Mouse (Mus musculus): ENCODE results near the gene Hist2h4. TPM values are rescaled to one million over a fixed set of nuclear protein-coding genes. Genes with fewer than 3 reads are reported as not detected.
"Not testable (repeated sequence)": the region's sequence is repeated elsewhere in the genome, so short reads cannot be mapped to it uniquely, and the experiment has no call there.

The Hist2h4 gene
- polyA plus RNA-seq, 1 experiment from 2014 or later, result 5.4 TPM

DNA sequence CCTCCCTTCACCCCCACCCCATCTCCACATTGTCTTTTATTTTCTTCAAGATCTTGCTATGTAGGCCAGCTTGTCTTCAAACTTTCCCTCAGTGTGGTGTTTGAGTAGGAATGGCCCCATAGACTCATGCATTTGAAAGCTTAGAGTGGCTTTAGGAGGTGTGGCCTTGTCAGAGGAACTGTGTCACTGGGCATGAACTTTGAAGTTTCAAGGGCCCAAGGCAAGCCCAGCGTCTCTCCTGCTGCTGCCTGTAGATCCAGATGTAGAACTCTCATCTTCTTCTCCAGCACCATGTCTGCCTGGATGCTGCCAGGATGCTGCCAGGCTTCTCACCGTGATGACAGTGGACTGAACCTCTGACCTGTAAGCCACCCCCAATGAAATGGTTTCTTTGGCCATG is 34.3 kb downstream of the Hist2h4 start:
- DNase-seq (ENCODE audit: low spot score) (no peak), ATAC-seq (ENCODE audit: insufficient number of reproducible peaks, low FRiP score, low TSS enrichment, low read depth) (no peak)
- Histone ChIP-seq H3K9me3 (ENCODE audit: control insufficient read depth, low read length) (no peaks in the 10 kb centered on the region), H3K9ac (ENCODE audit: low read length) (no peak overlapping the region), H3K4me1 (ENCODE audit: control insufficient read depth, insufficient read depth, low read length) (no peaks in the 10 kb centered on the region), H3K4me3 (ENCODE audit: low read depth, low read length) (no peak overlapping the region), H3K36me3 (ENCODE audit: control insufficient read depth, insufficient read depth, low read length) (no peaks in the 10 kb centered on the region), H3K4me2 (ENCODE audit: low read depth, severe bottlenecking) (no peak overlapping the region), H3K27me3 (ENCODE audit: control insufficient read depth, insufficient read depth, low read length) (no peaks in the 10 kb centered on the region), H3K27ac (replicated peaks; ENCODE audit: low read depth, low read length) (no peak overlapping the region)
- 56% methylated on average over 2 of the region's 2 CpGs for WGBS

DNA sequence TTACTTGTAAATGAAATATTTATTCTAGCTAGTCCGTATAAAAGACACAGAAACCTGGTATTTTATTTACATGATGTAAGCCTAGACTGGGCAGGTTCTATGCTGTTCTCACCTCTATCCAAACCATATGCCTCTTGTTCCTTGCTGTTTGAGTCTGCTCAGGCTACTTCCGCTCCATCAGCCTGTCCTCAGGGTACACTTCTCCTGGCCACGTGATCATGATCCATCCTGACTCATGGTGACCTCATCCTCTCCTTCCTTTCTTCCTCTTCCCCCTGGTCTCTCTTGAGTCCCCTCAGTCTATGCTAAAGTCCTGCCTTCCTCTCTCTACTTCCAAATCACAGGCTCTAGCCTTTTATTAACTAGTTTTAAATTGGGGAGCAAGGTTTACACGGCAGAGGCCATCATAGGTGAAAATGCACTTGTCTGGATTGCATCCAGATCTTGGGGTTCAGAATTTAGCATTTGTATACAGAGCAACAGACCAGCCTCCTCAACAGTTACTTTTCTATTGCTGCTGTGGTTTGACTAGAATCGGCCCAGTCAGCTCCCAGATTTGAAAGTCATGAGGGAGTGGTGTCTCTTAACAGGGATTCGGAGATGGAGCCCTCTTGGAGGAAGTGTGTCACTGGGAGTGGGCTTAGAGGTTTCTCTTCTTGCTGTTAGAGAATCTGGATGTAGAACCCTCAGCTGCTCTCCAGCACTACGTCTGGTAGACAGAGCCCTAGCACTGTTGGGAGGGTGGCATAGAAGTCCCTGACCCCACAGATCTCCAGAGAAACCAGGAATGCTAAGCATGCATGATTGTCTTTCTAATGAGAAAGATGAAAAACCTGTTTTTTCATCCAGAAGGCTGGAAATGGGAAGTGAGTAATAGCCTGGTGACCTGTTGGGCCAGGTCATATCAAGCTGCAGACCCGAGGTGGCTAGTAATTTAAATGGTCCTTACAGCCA is 36.1 kb downstream of the Hist2h4 start:
- no peaks in the 10 kb centered on the region for H3K36me3 ChIP-seq (ENCODE audit: control insufficient read depth, insufficient read depth, low read length)
- H3K9ac ChIP-seq (ENCODE audit: low read length), result no peak overlapping the region
- H3K4me1 ChIP-seq (ENCODE audit: control insufficient read depth, insufficient read depth, low read length), result peaks cover 7% of the 10 kb centered on the region; the same call in 1 of the 2 replicates

DNA sequence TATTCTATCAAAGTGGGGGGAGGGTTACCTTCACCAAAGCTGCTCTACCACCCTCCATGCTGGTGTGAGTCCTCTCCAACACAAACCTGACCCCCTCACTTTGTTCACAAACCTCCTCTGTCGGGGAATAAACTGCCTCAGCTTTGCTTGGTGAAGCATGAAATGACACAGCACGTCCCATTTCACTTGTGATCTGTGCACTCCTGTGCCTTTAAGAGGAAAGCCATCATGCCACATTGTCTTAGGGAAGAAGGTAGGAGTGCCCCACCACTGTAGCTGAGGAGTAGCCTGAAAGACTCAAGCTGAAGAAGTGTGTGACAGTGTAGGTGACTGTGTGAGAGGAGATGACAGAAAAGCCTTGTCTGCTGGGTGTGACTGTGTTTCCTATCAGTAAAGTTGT is 37.7 kb downstream of the Hist2h4 start:
- ATAC-seq (ENCODE audit: insufficient number of reproducible peaks, low FRiP score, low TSS enrichment, low read depth) (no peak), DNase-seq (ENCODE audit: low spot score) (no peak)
- Histone ChIP-seq H3K4me1 (ENCODE audit: control insufficient read depth, insufficient read depth, low read length) (peaks cover 12% of the 10 kb centered on the region), H3K9me3 (ENCODE audit: control insufficient read depth, low read length) (no peaks in the 10 kb centered on the region), H3K9ac (ENCODE audit: low read length) (no peak overlapping the region), H3K36me3 (ENCODE audit: control insufficient read depth, insufficient read depth, low read length) (no peaks in the 10 kb centered on the region), H3K4me2 (ENCODE audit: low read depth, severe bottlenecking) (no peak overlapping the region), H3K27me3 (ENCODE audit: control insufficient read depth, insufficient read depth, low read length) (no peaks in the 10 kb centered on the region), H3K27ac (replicated peaks; ENCODE audit: low read depth, low read length) (no peak overlapping the region), H3K4me3 (ENCODE audit: low read depth, low read length) (no peak overlapping the region)
- WGBS, result 54% methylated on average over 2 of the region's 2 CpGs

More for the DNA sequence above, 36.1 kb downstream of the Hist2h4 start:
- Histone ChIP-seq H3K27ac (replicated peaks; ENCODE audit: low read depth, low read length) (no peak overlapping the region), H3K27me3 (ENCODE audit: control insufficient read depth, insufficient read depth, low read length) (no peaks in the 10 kb centered on the region), H3K4me3 (ENCODE audit: low read depth, low read length) (no peak overlapping the region), H3K9me3 (ENCODE audit: control insufficient read depth, low read length) (no peaks in the 10 kb centered on the region), H3K4me2 (ENCODE audit: low read depth, severe bottlenecking) (no peak overlapping the region)
- ATAC-seq (ENCODE audit: insufficient number of reproducible peaks, low FRiP score, low TSS enrichment, low read depth) (no peak), DNase-seq (ENCODE audit: low spot score) (no peak)
- WGBS, result 69% methylated on average over 8 of the region's 8 CpGs

DNA sequence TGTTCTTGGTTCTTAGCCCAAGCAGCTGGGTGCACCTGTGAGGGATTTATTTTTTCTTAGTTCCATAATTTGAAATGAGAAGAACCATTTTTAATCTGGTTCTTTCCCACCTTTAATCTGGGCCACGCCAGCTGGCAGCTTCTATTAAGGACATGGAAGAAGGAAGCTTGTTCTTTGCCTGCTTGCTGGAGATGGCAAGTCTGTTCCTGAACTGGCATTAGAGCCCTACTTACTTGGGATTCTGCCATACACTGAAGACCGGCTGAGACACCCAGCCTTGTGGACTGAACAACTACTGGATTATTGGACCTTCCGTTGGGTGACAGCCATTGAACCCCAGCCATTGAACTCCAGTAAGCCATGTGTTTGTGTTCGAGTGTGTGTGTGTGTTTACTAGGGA is 40.3 kb downstream of the Hist2h4 start:
- peaks cover 12% of the 10 kb centered on the region for H3K4me1 ChIP-seq (ENCODE audit: control insufficient read depth, insufficient read depth, low read length)
- 0 out of 2 replicates have a peak overlapping the region, but pooled peaks have one; percentile 2 for H3K4me2 ChIP-seq (ENCODE audit: low read depth, severe bottlenecking)
- H3K9me3 ChIP-seq (ENCODE audit: control insufficient read depth, low read length), result no peaks in the 10 kb centered on the region
- no peak overlapping the region for H3K4me3 ChIP-seq (ENCODE audit: low read depth, low read length)
- H3K27ac ChIP-seq (replicated peaks; ENCODE audit: low read depth, low read length), result no peak overlapping the region
- H3K36me3 ChIP-seq (ENCODE audit: control insufficient read depth, insufficient read depth, low read length), result no peaks in the 10 kb centered on the region
- 91% methylated on average over 4 of the region's 4 CpGs for WGBS
- DNase-seq (ENCODE audit: low spot score) (no peak), ATAC-seq (ENCODE audit: insufficient number of reproducible peaks, low FRiP score, low TSS enrichment, low read depth) (no peak)
- no peaks in the 10 kb centered on the region for H3K27me3 ChIP-seq (ENCODE audit: control insufficient read depth, insufficient read depth, low read length)
- no peak overlapping the region for H3K9ac ChIP-seq (ENCODE audit: low read length)

DNA sequence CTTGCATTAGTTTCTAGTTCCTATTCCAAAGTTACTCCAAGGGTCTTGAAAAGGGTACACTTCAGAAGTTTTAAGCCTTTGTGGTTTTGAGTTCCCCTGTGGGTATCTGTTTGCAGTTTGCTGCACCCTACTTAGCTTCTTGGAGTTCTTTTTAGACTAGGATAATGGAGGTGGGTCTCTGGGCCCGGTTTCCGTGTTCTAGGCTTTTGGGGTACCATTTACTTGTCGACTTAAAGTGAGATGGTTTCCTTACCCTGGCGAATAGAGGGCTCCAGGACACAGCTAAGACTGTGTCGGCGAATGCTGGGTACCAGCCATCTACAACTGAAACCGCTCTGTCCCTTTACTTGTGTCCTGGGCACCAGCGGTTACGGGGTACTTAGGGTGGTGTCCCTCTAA is 41.5 kb downstream of the Hist2h4 start:
- Histone ChIP-seq H3K27ac (replicated peaks; ENCODE audit: low read depth, low read length) (peak overlapping the region; percentile 98), H3K4me3 (ENCODE audit: low read depth, low read length) (peak overlapping the region; percentile 61), H3K9me3 (ENCODE audit: control insufficient read depth, low read length) (no peaks in the 10 kb centered on the region), H3K27me3 (ENCODE audit: control insufficient read depth, insufficient read depth, low read length) (no peaks in the 10 kb centered on the region), H3K36me3 (ENCODE audit: control insufficient read depth, insufficient read depth, low read length) (no peaks in the 10 kb centered on the region), H3K4me2 (ENCODE audit: low read depth, severe bottlenecking) (peak overlapping the region; percentile 59), H3K4me1 (ENCODE audit: control insufficient read depth, insufficient read depth, low read length) (peaks cover 12% of the 10 kb centered on the region), H3K9ac (ENCODE audit: low read length) (peak overlapping the region; percentile 53)
- ATAC-seq (ENCODE audit: insufficient number of reproducible peaks, low FRiP score, low TSS enrichment, low read depth) (no peak), DNase-seq (ENCODE audit: low spot score) (peak; percentile 45)
- 32% methylated on average over 9 of the region's 9 CpGs for WGBS

DNA sequence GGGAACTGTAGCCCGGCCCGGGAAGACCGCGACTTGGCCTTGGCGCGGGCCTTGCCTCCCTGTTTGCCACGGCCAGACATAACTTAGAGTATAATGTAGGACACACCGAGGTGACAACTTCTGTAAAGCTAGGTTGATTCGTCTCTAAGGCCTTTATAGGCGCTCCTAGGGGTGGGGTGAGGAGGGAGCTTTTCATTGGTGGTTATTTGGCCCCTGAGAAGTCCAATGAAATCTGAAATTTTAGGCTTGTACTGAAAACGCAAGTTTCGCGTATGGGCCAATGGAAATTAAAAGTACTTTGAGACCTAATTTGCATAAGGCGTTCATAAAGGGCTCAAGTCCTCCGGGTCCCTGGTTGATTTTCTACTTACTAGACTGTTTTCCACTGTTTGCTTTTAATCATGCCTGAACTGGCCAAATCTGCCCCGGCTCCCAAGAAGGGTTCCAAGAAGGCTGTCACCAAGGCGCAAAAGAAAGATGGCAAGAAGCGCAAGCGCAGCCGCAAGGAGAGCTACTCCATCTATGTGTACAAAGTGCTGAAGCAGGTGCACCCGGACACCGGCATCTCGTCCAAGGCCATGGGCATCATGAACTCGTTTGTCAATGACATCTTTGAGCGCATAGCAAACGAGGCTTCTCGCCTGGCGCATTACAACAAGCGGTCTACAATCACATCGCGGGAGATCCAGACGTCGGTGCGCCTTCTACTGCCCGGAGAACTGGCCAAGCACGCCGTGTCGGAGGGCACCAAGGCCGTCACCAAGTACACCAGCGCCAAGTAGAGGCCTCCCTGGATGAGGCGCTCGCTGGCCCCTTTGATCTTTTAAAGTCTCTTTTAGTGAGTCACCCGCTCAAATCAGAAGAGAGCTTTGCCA is 42.1 kb downstream of the Hist2h4 start, which contains the start of the genes Hist2h2ac and Hist2h2be:
TSS of gene Hist2h2ac (minus strand) at position 116 of the 875 bp plus-strand sequence.
TSS of gene Hist2h2be (plus strand) at position 355 of the 875 bp plus-strand sequence.
- Histone ChIP-seq H3K27ac (replicated peaks; ENCODE audit: low read depth, low read length) (peak within 1 kb of the TSS; percentile 98), H3K9me3 (ENCODE audit: control insufficient read depth, low read length) (no peaks in the 10 kb centered on the region), H3K36me3 (ENCODE audit: control insufficient read depth, insufficient read depth, low read length) (no peaks in the 10 kb centered on the region), H3K9ac (ENCODE audit: low read length) (peak within 1 kb of the TSS; percentile 93), H3K4me2 (ENCODE audit: low read depth, severe bottlenecking) (peak within 1 kb of the TSS; percentile 59), H3K27me3 (ENCODE audit: control insufficient read depth, insufficient read depth, low read length) (no peaks in the 10 kb centered on the region), H3K4me1 (ENCODE audit: control insufficient read depth, insufficient read depth, low read length) (peaks cover 12% of the 10 kb centered on the region), H3K4me3 (ENCODE audit: low read depth, low read length) (peak within 1 kb of the TSS; percentile 61)
- ATAC-seq (ENCODE audit: insufficient number of reproducible peaks, low FRiP score, low TSS enrichment, low read depth) (peak; percentile 90), DNase-seq (ENCODE audit: low spot score) (peak; percentile 84)
- WGBS, result under 1% methylated on average over 43 of the region's 43 CpGs

DNA sequence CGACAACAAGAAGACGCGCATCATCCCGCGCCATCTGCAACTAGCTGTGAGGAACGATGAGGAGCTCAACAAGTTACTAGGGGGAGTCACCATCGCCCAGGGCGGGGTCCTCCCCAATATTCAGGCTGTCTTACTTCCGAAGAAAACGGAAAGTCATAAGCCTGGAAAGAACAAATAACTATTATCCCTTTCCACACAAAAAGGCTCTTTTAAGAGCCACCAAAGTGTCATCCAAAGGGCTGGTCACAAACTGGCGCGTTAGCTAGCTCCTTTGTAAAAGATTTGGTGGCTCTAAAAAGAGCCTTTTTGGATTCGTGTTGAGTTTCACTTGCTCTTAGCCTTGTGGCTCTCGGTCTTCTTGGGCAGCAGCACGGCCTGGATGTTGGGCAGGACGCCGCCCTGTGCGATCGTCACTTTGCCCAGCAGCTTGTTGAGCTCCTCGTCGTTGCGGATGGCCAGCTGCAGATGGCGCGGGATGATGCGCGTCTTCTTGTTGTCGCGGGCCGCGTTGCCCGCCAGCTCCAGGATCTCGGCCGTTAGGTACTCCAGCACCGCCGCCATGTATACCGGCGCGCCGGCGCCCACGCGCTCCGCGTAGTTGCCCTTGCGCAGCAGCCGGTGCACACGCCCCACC is 42.9 kb downstream of the Hist2h4 start:
- not testable (repeated sequence) for H3K9me3 ChIP-seq (ENCODE audit: control insufficient read depth, low read length); H3K36me3 ChIP-seq (ENCODE audit: control insufficient read depth, insufficient read depth, low read length); ATAC-seq (ENCODE audit: insufficient number of reproducible peaks, low FRiP score, low TSS enrichment, low read depth); H3K27me3 ChIP-seq (ENCODE audit: control insufficient read depth, insufficient read depth, low read length)
- WGBS, result under 1% methylated on average over 26 of the region's 47 CpGs
- peaks cover 12% of the 10 kb centered on the region for H3K4me1 ChIP-seq (ENCODE audit: control insufficient read depth, insufficient read depth, low read length)
- peak overlapping the region; percentile 98 for H3K27ac ChIP-seq (replicated peaks; ENCODE audit: low read depth, low read length)
- H3K4me3 ChIP-seq (ENCODE audit: low read depth, low read length), result peak overlapping the region; percentile 61
- peak overlapping the region; percentile 59 for H3K4me2 ChIP-seq (ENCODE audit: low read depth, severe bottlenecking)
- peak overlapping the region; percentile 93 for H3K9ac ChIP-seq (ENCODE audit: low read length)
- DNase-seq (ENCODE audit: low spot score), result peak; percentile 82

All from limb, embryonic 11.5 days (tissue).